Mouse (Mus musculus) Patski (cell line): ENCODE measurements around the gene Slc30a2. TPM values are rescaled to one million over a fixed set of nuclear protein-coding genes. Genes with fewer than 3 reads are reported as not detected.

Source experiments
- ATAC-seq: fragments of 100-300 bp; one replicate; pipeline ENCODE4 v1.8.0; 2021
- CTCF ChIA-PET: fragments of 350-600 bp; sonication (Branson Sonifier 250); formaldehyde crosslinking; loops from one replicate; lab custom pipeline; 2022; ENCODE audit warnings: inconsistent platforms; lab: Charles Lee
- POLR2A ChIA-PET: fragments of 350-600 bp; sonication (Branson Sonifier 250); formaldehyde crosslinking; loops from one replicate; lab custom pipeline; 2022; ENCODE audit warnings: antibody characterized with exemption, inconsistent platforms; lab: Charles Lee
- DNase-seq: peaks from one replicate; pipeline ENCODE4 v3.0.0-alpha.2; 2011; ENCODE audit warnings: low read depth, low spot score
- H3K27me3 ChIP-seq: fragments of 371-371 bp; one replicate; pipeline ENCODE4 v1.5.1; 2021
- CTCF ChIP-seq: fragments of 100-300 bp; IDR thresholded peaks from one replicate; pipeline ENCODE4 v1.5.1; 2021
- in situ Hi-C: fragments of 300-500 bp; cut with MboI; formaldehyde crosslinking; loops from 3 replicates; pipeline ENCODE4 v1.11.1; 2018; ENCODE audit warnings: low pct_unique_long_range_greater_than_20kb, mixed read lengths
- polyA plus RNA-seq: library from polyadenylated mRNA; unstranded; gene quantifications from one replicate; pipeline ENCODE4 v1.2.3, GENCODE M21; 2021

Slc30a2 gene
- polyA plus RNA-seq, 1 experiment from 2014 or later: not detected

DNA sequence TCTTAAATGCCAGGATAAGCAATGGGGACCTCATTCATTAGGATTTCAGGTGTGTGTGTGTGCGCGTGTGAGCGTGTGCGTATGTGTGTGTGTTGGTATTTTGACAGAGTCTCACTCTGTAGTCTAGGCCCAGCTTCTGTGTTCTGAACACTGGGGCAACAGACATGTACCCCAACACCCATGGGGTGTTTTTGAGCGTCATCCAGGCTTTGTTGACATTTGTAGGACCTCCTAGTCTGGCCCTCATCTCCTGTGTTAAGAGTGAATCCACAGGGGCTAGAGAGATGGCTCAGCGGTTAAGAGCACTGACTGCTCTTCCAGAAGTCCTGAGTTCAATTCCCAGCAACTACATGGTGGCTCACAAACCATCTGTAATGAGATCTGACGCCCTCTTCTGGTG is 52.2 kb downstream of the Slc30a2 start:
- ChIA-PET POLR2A (no interaction called here), CTCF (interaction anchor here (1.5 to 2.0 kb wide), 2 partner anchors 75 to 82 kb away, joined by 7 to 20 read pairs; no protein-coding TSS in a partner anchor)
- DNase-seq (no peak), ATAC-seq (no peak)
- no peak for TF ChIP-seq CTCF
- H3K27me3 ChIP-seq: no peaks in the 10 kb centered on the region
- in situ Hi-C loops: loop anchor here (5.0 kb wide), 1 partner anchor 82 kb away; no protein-coding TSS in a partner anchor

DNA sequence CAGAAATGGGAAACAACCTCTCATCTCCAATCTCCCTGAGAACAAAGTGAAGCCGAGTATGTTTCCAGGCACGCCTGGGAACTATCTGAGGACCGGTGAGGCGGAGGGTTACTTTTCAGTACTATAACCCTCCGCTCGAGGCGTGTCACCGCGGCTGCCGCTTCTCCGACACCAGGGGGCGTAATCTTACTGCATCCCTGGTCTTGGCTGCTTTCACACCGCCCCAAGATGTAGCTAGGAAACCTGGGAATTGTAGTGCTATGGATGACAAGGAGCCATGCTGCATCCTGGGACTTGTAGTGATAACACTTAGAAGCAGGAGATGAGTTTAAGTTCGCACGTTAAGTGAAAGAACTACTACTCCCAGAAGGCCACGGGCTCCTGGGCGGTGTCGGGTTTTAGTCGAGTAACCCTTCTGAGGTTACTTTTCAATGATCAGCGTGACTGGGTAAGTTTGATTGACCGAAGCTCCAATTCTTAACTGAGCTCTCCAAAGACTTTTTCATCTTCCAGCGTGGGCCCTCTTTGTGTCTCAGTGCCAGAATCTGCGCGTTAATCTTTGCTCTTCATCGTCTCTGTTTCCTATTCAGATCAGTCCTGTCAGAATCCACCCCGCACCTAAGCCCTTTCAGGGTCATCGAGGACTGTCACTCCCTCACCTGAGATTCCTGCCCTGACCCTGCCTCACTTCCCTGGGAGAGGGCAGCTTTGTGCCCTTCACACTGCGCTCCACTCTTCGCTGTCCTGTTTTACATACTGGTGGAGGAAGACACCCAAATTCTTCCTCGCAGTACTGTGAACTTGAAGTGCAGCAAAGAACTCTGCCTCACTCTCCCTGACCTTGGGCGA is 53.2 kb downstream of the Slc30a2 start, which contains the start of gene Pafah2:
TSS of gene Pafah2 (plus strand) at position 344 of the 849 bp plus-strand sequence.
- H3K27me3 ChIP-seq: no peaks in the 10 kb centered on the region
- ChIA-PET CTCF (interaction anchor here (1.3 to 2.2 kb wide), 4 partner anchors 18 to 81 kb away, joined by 4 to 20 read pairs (median 8); no protein-coding TSS in a partner anchor), POLR2A (no interaction called here)
- ATAC-seq (peak; percentile 79), DNase-seq (peak; percentile 93)
- in situ Hi-C loops: loop anchor here (5.0 kb wide), 1 partner anchor 81 kb away; no protein-coding TSS in a partner anchor
- peak; percentile 98 for TF ChIP-seq CTCF

DNA sequence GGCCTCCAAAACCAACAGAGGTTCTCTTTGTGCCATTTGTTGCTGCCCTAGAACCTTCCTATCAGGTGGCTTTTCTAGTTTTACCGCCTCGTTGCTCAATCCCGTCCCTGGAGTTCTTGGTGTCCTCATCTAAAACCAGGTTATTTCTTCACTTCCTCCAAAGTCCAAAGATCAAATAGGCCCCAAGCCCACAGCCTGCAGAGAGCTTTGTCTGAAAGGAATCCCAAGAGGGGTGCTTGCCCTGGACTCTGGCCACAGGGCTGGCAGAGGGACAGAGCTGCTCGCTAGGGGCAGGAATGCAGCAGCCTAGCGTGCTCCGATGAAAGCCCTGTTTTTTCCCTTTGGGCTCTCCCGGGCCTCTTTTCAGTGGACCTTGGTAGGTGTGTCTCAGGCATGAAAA is 54.1 kb downstream of the Slc30a2 start:
- ChIA-PET CTCF (interaction anchor here (2.2 kb wide), 1 partner anchor 75 kb away, joined by 10 read pairs; no protein-coding TSS in a partner anchor), POLR2A (no interaction called here)
- in situ Hi-C loops: loop anchor here (5.0 kb wide), 1 partner anchor 80 kb away; no protein-coding TSS in a partner anchor
- no peak for ATAC-seq
- TF ChIP-seq CTCF: no peak
- no peak for DNase-seq
- H3K27me3 ChIP-seq: no peaks in the 10 kb centered on the region

DNA sequence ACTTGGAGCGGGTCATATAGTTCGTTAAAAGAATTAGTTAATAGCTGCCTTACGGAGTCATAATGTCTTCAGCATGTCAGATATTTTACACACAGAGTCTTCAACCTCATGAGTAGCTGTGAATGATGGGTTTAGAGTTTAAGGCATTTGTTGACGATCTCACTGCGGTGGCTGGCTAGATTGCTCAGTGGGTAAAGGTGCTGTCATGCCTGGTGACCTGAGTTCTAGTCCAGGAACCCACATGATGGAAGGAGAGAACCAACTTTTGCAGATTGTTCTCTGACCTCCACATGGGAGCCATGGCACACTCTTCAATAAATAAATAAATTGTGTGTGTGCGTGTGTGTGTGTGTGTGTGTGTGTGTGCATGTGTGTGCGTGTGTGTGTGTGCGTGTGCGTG is 54.8 kb downstream of the Slc30a2 start:
- no peak for TF ChIP-seq CTCF
- POLR2A ChIA-PET: no interaction called here

DNA sequence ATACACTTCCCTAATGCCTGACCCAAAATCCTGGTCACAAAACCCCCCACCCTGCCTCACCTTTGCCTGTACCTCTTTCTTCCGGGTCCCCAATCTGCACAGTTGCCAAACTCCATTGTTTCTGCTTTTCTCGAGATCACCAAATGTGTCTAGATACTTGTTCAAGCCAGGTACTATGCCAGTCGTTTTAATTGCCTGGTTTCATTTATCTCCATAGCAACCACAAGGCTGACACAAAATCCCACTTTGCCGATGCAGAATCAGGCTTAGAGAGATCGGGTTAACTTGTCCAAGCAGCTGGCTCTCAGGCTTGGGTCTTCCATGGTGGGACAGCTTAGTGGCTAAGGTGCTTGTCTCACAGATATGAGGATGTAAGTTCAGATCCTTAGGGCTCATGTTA is 57.2 kb downstream of the Slc30a2 start:
- H3K27me3 ChIP-seq: no peaks in the 10 kb centered on the region
- in situ Hi-C loops: no loop called here
- no peak for ATAC-seq
- no peak for DNase-seq
- POLR2A ChIA-PET: no interaction called here
- CTCF ChIA-PET: no interaction called here
- no peak for TF ChIP-seq CTCF

More for the DNA sequence above, 54.8 kb downstream of the Slc30a2 start:
- ATAC-seq: no peak
- no peak for DNase-seq
- CTCF ChIA-PET: interaction anchor here (2.2 kb wide), 1 partner anchor 75 kb away, joined by 10 read pairs; no protein-coding TSS in a partner anchor
- H3K27me3 ChIP-seq: no peaks in the 10 kb centered on the region
- in situ Hi-C loops: loop anchor here (5.0 kb wide), 1 partner anchor 80 kb away; no protein-coding TSS in a partner anchor

DNA sequence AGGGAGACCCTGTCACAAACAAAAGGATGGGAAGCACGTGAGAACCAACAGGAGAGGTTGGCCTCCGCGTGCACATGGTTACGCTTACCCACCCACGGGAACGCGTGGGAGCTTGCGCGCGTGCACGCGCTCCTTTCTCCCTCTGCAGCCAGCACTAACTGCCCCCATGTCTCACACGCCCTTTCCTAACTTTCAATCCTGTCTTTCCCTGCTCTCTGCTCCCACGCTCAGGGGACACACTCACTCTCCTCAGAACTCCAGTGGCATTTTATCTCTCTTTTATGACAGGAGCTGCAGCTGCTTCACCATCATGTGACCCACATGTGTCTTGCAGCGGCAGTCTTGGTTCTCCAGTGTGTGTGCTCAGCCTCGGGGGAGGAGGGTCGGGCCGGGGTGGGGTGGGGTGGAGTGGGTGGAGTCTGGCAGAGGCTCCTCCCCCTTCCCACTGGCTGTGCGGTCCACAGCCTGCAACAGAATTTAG is 58.2 kb downstream of the Slc30a2 start:
- no peak for TF ChIP-seq CTCF

DNA sequence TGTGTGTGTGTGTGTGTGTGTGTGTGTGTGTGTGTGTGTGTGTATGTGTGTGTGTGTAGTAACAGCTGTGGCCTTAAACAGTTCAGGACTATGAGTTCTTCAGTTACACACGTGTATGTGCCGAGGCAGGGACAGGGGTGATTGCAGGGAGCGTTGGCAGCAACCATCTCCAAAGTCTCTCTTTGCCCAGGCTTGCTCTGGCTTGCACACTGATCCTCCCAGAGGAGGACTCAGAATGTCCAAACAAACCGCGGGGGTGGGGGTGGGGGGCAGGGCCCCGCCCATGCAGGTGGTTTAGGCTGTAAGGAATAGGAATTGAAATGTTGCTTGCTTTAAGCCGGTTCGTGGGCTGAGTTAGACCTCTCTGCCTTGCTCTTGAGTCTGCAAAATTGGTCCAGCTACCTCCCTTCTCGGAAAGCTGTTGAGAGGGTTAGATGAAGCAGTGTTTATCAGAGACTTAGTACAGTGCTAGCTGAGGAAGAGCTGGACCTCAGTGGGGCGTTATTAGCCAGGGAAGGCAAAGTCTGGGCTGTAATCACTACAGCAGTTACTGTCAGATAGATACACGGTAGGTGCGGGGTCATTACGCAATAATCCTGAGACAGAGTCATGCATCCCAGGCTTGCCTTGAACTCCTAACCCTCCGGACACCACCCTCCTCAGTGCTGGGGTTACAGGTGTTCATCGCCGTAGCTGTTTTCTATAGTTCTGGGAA is 59.0 kb downstream of the Slc30a2 start:
- ChIA-PET POLR2A (no interaction called here), CTCF (no interaction called here)
- H3K27me3 ChIP-seq: no peaks in the 10 kb centered on the region
- DNase-seq (no peak), ATAC-seq (no peak)
- in situ Hi-C loops: no loop called here
- no peak for TF ChIP-seq CTCF

More for the DNA sequence above, 58.2 kb downstream of the Slc30a2 start:
- in situ Hi-C loops: no loop called here
- ATAC-seq: no peak
- POLR2A ChIA-PET: no interaction called here
- no peaks in the 10 kb centered on the region for H3K27me3 ChIP-seq
- CTCF ChIA-PET: interaction anchor here (0.6 kb wide), 1 partner anchor 121 kb away, joined by 3 read pairs; no protein-coding TSS in a partner anchor
- no peak for DNase-seq

DNA sequence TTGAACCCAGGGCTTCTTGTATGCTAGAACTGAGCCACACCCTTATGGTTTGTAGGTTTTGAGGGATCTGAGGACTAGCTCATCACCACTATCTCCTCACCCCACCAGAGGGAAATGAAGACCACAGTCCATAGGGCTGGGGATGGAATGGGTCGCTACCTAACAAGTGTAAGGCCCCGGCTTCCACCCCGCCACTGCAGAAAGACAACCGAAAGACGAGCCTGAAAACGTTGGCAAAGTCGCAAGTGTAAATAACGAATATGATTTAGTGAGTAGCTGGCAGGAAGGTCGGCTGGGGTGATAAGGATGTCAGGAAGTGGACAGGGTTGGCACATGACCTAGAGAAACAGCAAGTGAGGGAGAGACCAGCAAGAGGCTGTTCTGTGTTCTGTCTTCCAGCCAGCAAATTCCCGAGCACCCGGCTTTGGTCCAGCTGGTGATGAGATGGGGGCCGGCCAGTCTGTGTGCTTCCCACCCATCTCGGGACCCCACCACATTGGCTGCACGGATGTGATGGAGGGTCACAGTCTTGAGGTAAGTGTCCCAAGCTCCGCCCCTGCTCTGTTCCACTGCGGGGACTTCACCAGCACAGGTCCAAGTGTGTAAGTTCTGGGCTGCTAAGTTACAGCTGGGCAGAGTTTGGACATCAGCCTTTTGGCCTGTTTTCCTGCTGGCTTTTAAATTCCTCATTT is 59.7 kb downstream of the Slc30a2 start:
- DNase-seq: no peak
- ATAC-seq: no peak
- ChIA-PET CTCF (no interaction called here), POLR2A (no interaction called here)
- TF ChIP-seq CTCF: no peak
- H3K27me3 ChIP-seq: no peaks in the 10 kb centered on the region
- in situ Hi-C loops: no loop called here

DNA sequence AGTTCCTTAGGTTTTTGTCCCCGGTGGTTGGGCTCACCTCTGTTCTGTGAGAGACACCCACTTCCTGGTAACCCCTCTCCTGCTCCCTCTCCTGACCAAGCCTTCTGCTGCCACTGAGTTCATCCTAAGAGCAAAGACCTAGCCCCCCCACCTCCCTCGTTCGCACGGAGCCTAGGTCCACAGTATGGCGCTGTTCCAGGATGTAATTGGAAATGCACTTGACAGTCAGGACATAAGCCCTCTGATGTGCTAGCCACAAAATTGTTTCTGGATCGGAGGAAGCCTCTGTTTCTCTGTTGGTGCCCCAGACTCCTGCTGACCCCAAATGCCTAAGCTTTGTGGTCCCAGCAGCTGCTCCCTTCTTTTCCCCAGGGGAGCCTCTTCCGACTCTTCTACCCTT is 60.7 kb downstream of the Slc30a2 start:
- H3K27me3 ChIP-seq: no peaks in the 10 kb centered on the region
- DNase-seq: no peak
- TF ChIP-seq CTCF: no peak
- in situ Hi-C loops: no loop called here
- ChIA-PET CTCF (no interaction called here), POLR2A (interaction anchor here (0.6 to 0.7 kb wide), 2 partner anchors 74 to 107 kb away, joined by 5 read pairs; no protein-coding TSS in a partner anchor)
- no peak for ATAC-seq

Other genes with a start within 250 kb of the Slc30a2 start
- not detected for gene Cd52, start 248.1 kb upstream of the Slc30a2 start, polyA plus RNA-seq
- 10.0 TPM for gene Ubxn11, start 240.6 kb upstream of the Slc30a2 start, polyA plus RNA-seq
- 207 TPM for gene Sh3bgrl3, start 214.4 kb upstream of the Slc30a2 start, polyA plus RNA-seq
- gene Cep85, start 156.1 kb upstream of the Slc30a2 start, polyA plus RNA-seq: 20.9 TPM
- not detected for gene Gm7534, start 140.2 kb upstream of the Slc30a2 start, polyA plus RNA-seq
- 0.10 TPM for gene Catsper4, start 115.8 kb upstream of the Slc30a2 start, polyA plus RNA-seq
- gene Cnksr1, start 104.8 kb upstream of the Slc30a2 start, polyA plus RNA-seq: 2.3 TPM
- 0.23 TPM for gene E130218I03Rik, start 99.5 kb upstream of the Slc30a2 start, polyA plus RNA-seq
- gene Zfp593, start 97.6 kb upstream of the Slc30a2 start, polyA plus RNA-seq: 10.4 TPM
- not detected for gene Gm30191, start 96.2 kb upstream of the Slc30a2 start, polyA plus RNA-seq
- not detected for gene Grrp1, start 89.1 kb upstream of the Slc30a2 start, polyA plus RNA-seq
- gene Pdik1l, start 55.3 kb upstream of the Slc30a2 start, polyA plus RNA-seq: 8.7 TPM
- 0.36 TPM for gene Trim63, start 28.1 kb upstream of the Slc30a2 start, polyA plus RNA-seq
- gene Extl1, start 40.7 kb downstream of the Slc30a2 start, polyA plus RNA-seq: 0.98 TPM
- gene Pafah2, start 53.1 kb downstream of the Slc30a2 start, polyA plus RNA-seq: 36.0 TPM
- 204 TPM for gene Stmn1, start 125.1 kb downstream of the Slc30a2 start, polyA plus RNA-seq
- 4.3 TPM for gene Paqr7, start 153.5 kb downstream of the Slc30a2 start, polyA plus RNA-seq
- 6.1 TPM for gene Aunip, start 167.8 kb downstream of the Slc30a2 start, polyA plus RNA-seq
- gene Mtfr1l, start 192.2 kb downstream of the Slc30a2 start, polyA plus RNA-seq: 69.4 TPM
- gene Selenon, start 209.0 kb downstream of the Slc30a2 start, polyA plus RNA-seq: 45.3 TPM